Mouse (Mus musculus) lung, embryonic 14.5 days (tissue): ENCODE measurements around the gene Hspa14. TPM values are rescaled to one million over a fixed set of nuclear protein-coding genes. Genes with fewer than 3 reads are reported as not detected.

Source experiments
- ATAC-seq: fragments of 200-750 bp; cut with Nextera tagmentation; 2 replicates; pipeline ENCODE4 v1.8.0; 2017; ENCODE audit warnings: mild to moderate bottlenecking, moderate TSS enrichment, moderate library complexity; ENCODE audit not compliant: insufficient read depth
- DNase-seq: peaks from one replicate; pipeline ENCODE4 v3.0.0-alpha.2; 2015
- H3K27ac ChIP-seq: fragments of 300-500 bp; sonication (generic); 2 replicates; pipeline ENCODE4 v1.5.1; 2014; ENCODE audit warnings: low read depth, mild to moderate bottlenecking, moderate library complexity
- H3K27me3 ChIP-seq: fragments of 300-500 bp; sonication (generic); 2 replicates; pipeline ENCODE4 v1.6.1; 2014; ENCODE audit warnings: low read length, control low read depth; ENCODE audit not compliant: insufficient read depth
- H3K36me3 ChIP-seq: fragments of 300-500 bp; sonication (generic); 2 replicates; pipeline ENCODE4 v1.6.1; 2014; ENCODE audit warnings: control low read depth; ENCODE audit not compliant: insufficient read depth
- H3K4me1 ChIP-seq: fragments of 300-500 bp; sonication (generic); 2 replicates; pipeline ENCODE4 v1.6.1; 2014; ENCODE audit warnings: antibody characterized with exemption, control low read depth; ENCODE audit not compliant: insufficient read depth
- H3K4me2 ChIP-seq: fragments of 300-500 bp; sonication (generic); 2 replicates; pipeline ENCODE4 v1.6.1; 2014; ENCODE audit warnings: mild to moderate bottlenecking
- H3K4me3 ChIP-seq: fragments of 300-500 bp; sonication (generic); 2 replicates; pipeline ENCODE4 v1.5.1; 2014; ENCODE audit warnings: low read depth, low read length
- H3K9ac ChIP-seq: fragments of 300-500 bp; sonication (generic); 2 replicates; pipeline ENCODE4 v1.6.1; 2014
- H3K9me3 ChIP-seq: fragments of 300-500 bp; sonication (generic); 2 replicates; pipeline ENCODE4 v1.6.1; 2016; ENCODE audit warnings: low read depth, low read length, control low read depth
- CTCF ChIP-seq: IDR thresholded peaks from 2 replicates; pipeline ENCODE4 v1.5.1; 2016; ENCODE audit warnings: antibody characterized with exemption, low read depth
- WGBS: fragments of 180-500 bp; shearing (Covaris S2); extraction: QIAGEN DNeasy Blood & Tissue Kit; methylation state at CpG from one replicate; pipeline ENCODE4 v1.1.7; 2014; 5-methylcytosine and 5-hydroxymethylcytosine counted together
- polyA plus RNA-seq: library from polyadenylated mRNA; unstranded; fragments of >200 nt; fragmentation: Nextera tagmentation; extraction: Ambion mirVana; gene quantifications from 2 replicates; pipeline ENCODE4 v1.2.1, GENCODE M21; 2014

Gene Hspa14
- polyA plus RNA-seq, 1 experiment from 2014 or later, result 128 TPM

DNA sequence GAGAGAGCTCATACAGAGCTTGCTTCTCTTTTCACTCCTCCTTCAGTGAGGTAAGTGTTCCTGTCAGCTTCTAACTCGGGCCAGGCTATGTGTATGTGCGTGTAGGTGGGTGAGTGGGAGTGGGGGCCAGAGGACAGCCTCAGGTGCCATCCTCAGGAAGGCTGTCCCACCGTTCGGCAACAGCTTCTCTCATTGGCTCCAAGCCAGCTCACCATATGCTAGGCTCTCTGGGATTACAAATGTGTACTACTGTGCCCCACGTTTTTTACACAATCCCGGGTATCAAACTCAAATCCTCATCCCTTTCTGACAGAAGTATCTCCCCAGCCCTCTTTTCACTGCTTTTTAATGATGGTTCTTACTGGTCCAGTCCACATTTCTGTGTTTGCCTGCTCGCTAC is 68.4 kb downstream of the Hspa14 start:
- 0 out of 2 replicates have a peak, but pooled peaks cover 3% of the 10 kb centered on the region for H3K36me3 ChIP-seq
- no peaks in the 10 kb centered on the region for H3K9me3 ChIP-seq
- H3K4me3 ChIP-seq, result no peak overlapping the region
- H3K9ac ChIP-seq, result no peak overlapping the region
- H3K27me3 ChIP-seq, result no peaks in the 10 kb centered on the region
- WGBS, result 63% methylated on average over 7 of the region's 7 CpGs
- TF ChIP-seq CTCF, result no peak
- ATAC-seq (no peak), DNase-seq (peak; percentile 14)
- H3K4me1 ChIP-seq, result no peaks in the 10 kb centered on the region
- H3K4me2 ChIP-seq, result no peak overlapping the region
- no peak overlapping the region for H3K27ac ChIP-seq

Other genes starting within 250 kb of the Hspa14 start
- gene Nmt2, start 228.6 kb downstream of the Hspa14 start, polyA plus RNA-seq, result 41.3 and 41.6 TPM in 2 replicates
- 26.3 and 26.8 TPM in 2 replicates for gene Rpp38, start 180.2 kb downstream of the Hspa14 start, polyA plus RNA-seq
- gene Acbd7, start 176.6 kb downstream of the Hspa14 start, polyA plus RNA-seq, result 0.51 and 0.92 TPM in 2 replicates
- gene Olah, start 115.6 kb downstream of the Hspa14 start, polyA plus RNA-seq, result not detected in 2 replicates
- 0.73 TPM in 1 of 2 replicates, not detected in the other for gene Meig1, start 90.2 kb downstream of the Hspa14 start, polyA plus RNA-seq
- gene Dclre1c, start 88.7 kb downstream of the Hspa14 start, polyA plus RNA-seq, result 5.8 and 5.9 TPM in 2 replicates
- 24.3 and 25.0 TPM in 2 replicates for gene Suv39h2, start 37.8 kb downstream of the Hspa14 start, polyA plus RNA-seq
- 7.1 and 7.5 TPM in 2 replicates for gene Gm45902, start within 50 bp of the Hspa14 start, polyA plus RNA-seq
- gene Cdnf, start 216 bp upstream of the Hspa14 start, polyA plus RNA-seq, result 0.33 TPM in 1 of 2 replicates, not detected in the other
- gene Fam107b, start 57.7 kb upstream of the Hspa14 start, polyA plus RNA-seq, result 41.2 and 43.0 TPM in 2 replicates